Mouse (Mus musculus) kidney, adult 8-10 months (tissue): ENCODE measurements around the gene Fcf1.

Source experiments
- DNase-seq, 2 experiments: peaks; one replicate each; pipeline ENCODE4 v3.0.0; 2022

Gene Fcf1

GRCm38 (mm10) chr12:84968831-84969655 lies 1.7 kb upstream of the Fcf1 start:
- DNase-seq = no peak

- no peak for DNase-seq
These were observed 855 bp upstream of the Fcf1 start for GRCm38 (mm10) chr12:84969656-84970427.

- DNase-seq = no peak
These were observed 8.7 kb downstream of the Fcf1 start for GRCm38 (mm10) chr12:84979264-84979862.

- DNase-seq = peak in 1 of 2 experiments; percentile 11
These were observed 18.8 kb downstream of the Fcf1 start for GRCm38 (mm10) chr12:84989456-84989855.

- no peak for DNase-seq
These were observed 24.5 kb downstream of the Fcf1 start for GRCm38 (mm10) chr12:84995112-84995761.

GRCm38 (mm10) chr12:84996083-84996496 lies 25.4 kb downstream of the Fcf1 start, which contains the start of gene Ylpm1:
Ylpm1 (plus strand) TSS chr12:84996321.
- DNase-seq = peak; percentile 98

- DNase-seq = no peak
These were observed 26.1 kb downstream of the Fcf1 start for GRCm38 (mm10) chr12:84996501-84997398.

- no peak for DNase-seq
These were observed 28.4 kb downstream of the Fcf1 start for GRCm38 (mm10) chr12:84999053-84999452.

GRCm38 (mm10) chr12:85006206-85006605 lies 35.5 kb downstream of the Fcf1 start:
- no peak for DNase-seq

GRCm38 (mm10) chr12:85007021-85007420 lies 36.3 kb downstream of the Fcf1 start:
- peak in 1 of 2 experiments; percentile 20 for DNase-seq

GRCm38 (mm10) chr12:85009776-85010175 lies 39.1 kb downstream of the Fcf1 start:
- DNase-seq = no peak

GRCm38 (mm10) chr12:85010541-85010940 lies 39.8 kb downstream of the Fcf1 start:
- DNase-seq = no peak

GRCm38 (mm10) chr12:85012185-85012584 lies 41.5 kb downstream of the Fcf1 start:
- no peak for DNase-seq

- DNase-seq = no peak
These were observed 51.4 kb downstream of the Fcf1 start for GRCm38 (mm10) chr12:85022071-85022470.

GRCm38 (mm10) chr12:85032710-85033109 lies 62.0 kb downstream of the Fcf1 start:
- DNase-seq = peak in 1 of 2 experiments; percentile 29
